Mouse (Mus musculus): ENCODE results near the gene Ulk4. TPM values are rescaled to one million over a fixed set of nuclear protein-coding genes. Genes with fewer than 3 reads are reported as not detected.

Gene Ulk4
- polyA plus RNA-seq, 1 experiment = 4.6 TPM

GRCm38 (mm10) chr9:121091016-121091735 lies 185.8 kb downstream of the Ulk4 start:
- H3K4me3 ChIP-seq (ENCODE audit: insufficient read depth, low read length) = no peak overlapping the region
- H3K27ac ChIP-seq (ENCODE audit: insufficient read depth, low read length) = no peak overlapping the region
- H3K4me1 ChIP-seq (ENCODE audit: control insufficient read depth, insufficient read depth, low read length) = no peaks in the 10 kb centered on the region
- TF ChIP-seq POLR2A (IDR thresholded peaks at IDR 0.05; ENCODE audit: low read depth, low read length) = no peak

GRCm38 (mm10) chr9:121087661-121088060 lies 189.3 kb downstream of the Ulk4 start:
- Histone ChIP-seq H3K27ac (ENCODE audit: insufficient read depth, low read length) (no peak overlapping the region), H3K4me3 (ENCODE audit: insufficient read depth, low read length) (no peak overlapping the region), H3K4me1 (ENCODE audit: control insufficient read depth, insufficient read depth, low read length) (no peaks in the 10 kb centered on the region)
- TF ChIP-seq POLR2A (IDR thresholded peaks at IDR 0.05; ENCODE audit: low read depth, low read length) (no peak), CTCF (IDR thresholded peaks at IDR 0.05; ENCODE audit: borderline replicate concordance, insufficient read depth, low read length) (no peak)

GRCm38 (mm10) chr9:121084191-121084590 lies 192.8 kb downstream of the Ulk4 start:
- H3K27ac ChIP-seq (ENCODE audit: insufficient read depth, low read length) = no peak overlapping the region
- no peak for TF ChIP-seq POLR2A (IDR thresholded peaks at IDR 0.05; ENCODE audit: low read depth, low read length)
- TF ChIP-seq CTCF (IDR thresholded peaks at IDR 0.05; ENCODE audit: borderline replicate concordance, insufficient read depth, low read length) = no peak
- no peaks in the 10 kb centered on the region for H3K4me1 ChIP-seq (ENCODE audit: control insufficient read depth, insufficient read depth, low read length)
- H3K4me3 ChIP-seq (ENCODE audit: insufficient read depth, low read length) = no peak overlapping the region

GRCm38 (mm10) chr9:121080834-121081233 lies 196.2 kb downstream of the Ulk4 start:
- Histone ChIP-seq H3K4me1 (ENCODE audit: control insufficient read depth, insufficient read depth, low read length) (no peaks in the 10 kb centered on the region), H3K27ac (ENCODE audit: insufficient read depth, low read length) (no peak overlapping the region), H3K4me3 (ENCODE audit: insufficient read depth, low read length) (no peak overlapping the region)
- TF ChIP-seq CTCF (IDR thresholded peaks at IDR 0.05; ENCODE audit: borderline replicate concordance, insufficient read depth, low read length) (no peak), POLR2A (IDR thresholded peaks at IDR 0.05; ENCODE audit: low read depth, low read length) (no peak)

GRCm38 (mm10) chr9:121080413-121080812 lies 196.6 kb downstream of the Ulk4 start:
- H3K4me1 ChIP-seq (ENCODE audit: control insufficient read depth, insufficient read depth, low read length) = no peaks in the 10 kb centered on the region
- H3K27ac ChIP-seq (ENCODE audit: insufficient read depth, low read length) = no peak overlapping the region
- TF ChIP-seq CTCF (IDR thresholded peaks at IDR 0.05; ENCODE audit: borderline replicate concordance, insufficient read depth, low read length) (no peak), POLR2A (IDR thresholded peaks at IDR 0.05; ENCODE audit: low read depth, low read length) (no peak)
- H3K4me3 ChIP-seq (ENCODE audit: insufficient read depth, low read length) = no peak overlapping the region

- Histone ChIP-seq H3K4me3 (ENCODE audit: insufficient read depth, low read length) (no peak overlapping the region), H3K27ac (ENCODE audit: insufficient read depth, low read length) (no peak overlapping the region), H3K4me1 (ENCODE audit: control insufficient read depth, insufficient read depth, low read length) (no peaks in the 10 kb centered on the region)
- TF ChIP-seq POLR2A (IDR thresholded peaks at IDR 0.05; ENCODE audit: low read depth, low read length) (no peak), CTCF (IDR thresholded peaks at IDR 0.05; ENCODE audit: borderline replicate concordance, insufficient read depth, low read length) (no peak)
These were observed 197.5 kb downstream of the Ulk4 start for GRCm38 (mm10) chr9:121079388-121080088.

GRCm38 (mm10) chr9:121076291-121076690 lies 200.7 kb downstream of the Ulk4 start:
- TF ChIP-seq CTCF (IDR thresholded peaks at IDR 0.05; ENCODE audit: borderline replicate concordance, insufficient read depth, low read length) = no peak

GRCm38 (mm10) chr9:121075246-121075645 lies 201.8 kb downstream of the Ulk4 start:
- no peak overlapping the region for H3K27ac ChIP-seq (ENCODE audit: insufficient read depth, low read length)
- TF ChIP-seq CTCF (IDR thresholded peaks at IDR 0.05; ENCODE audit: borderline replicate concordance, insufficient read depth, low read length) = no peak
- TF ChIP-seq POLR2A (IDR thresholded peaks at IDR 0.05; ENCODE audit: low read depth, low read length) = no peak
- no peaks in the 10 kb centered on the region for H3K4me1 ChIP-seq (ENCODE audit: control insufficient read depth, insufficient read depth, low read length)
- H3K4me3 ChIP-seq (ENCODE audit: insufficient read depth, low read length) = no peak overlapping the region

More at GRCm38 (mm10) chr9:121076291-121076690, 200.7 kb downstream of the Ulk4 start:
- no peak overlapping the region for H3K4me3 ChIP-seq (ENCODE audit: insufficient read depth, low read length)
- no peak overlapping the region for H3K27ac ChIP-seq (ENCODE audit: insufficient read depth, low read length)
- H3K4me1 ChIP-seq (ENCODE audit: control insufficient read depth, insufficient read depth, low read length) = no peaks in the 10 kb centered on the region

- Histone ChIP-seq H3K4me1 (ENCODE audit: control insufficient read depth, insufficient read depth, low read length) (no peaks in the 10 kb centered on the region), H3K4me3 (ENCODE audit: insufficient read depth, low read length) (no peak overlapping the region)
- TF ChIP-seq POLR2A (IDR thresholded peaks at IDR 0.05; ENCODE audit: low read depth, low read length) = no peak
These were observed 202.3 kb downstream of the Ulk4 start for GRCm38 (mm10) chr9:121074726-121075125.

GRCm38 (mm10) chr9:121072127-121072757 lies 204.8 kb downstream of the Ulk4 start:
- H3K4me1 ChIP-seq (ENCODE audit: control insufficient read depth, insufficient read depth, low read length) = no peaks in the 10 kb centered on the region
- TF ChIP-seq CTCF (IDR thresholded peaks at IDR 0.05; ENCODE audit: borderline replicate concordance, insufficient read depth, low read length) = no peak
- TF ChIP-seq POLR2A (IDR thresholded peaks at IDR 0.05; ENCODE audit: low read depth, low read length) = no peak
- no peak overlapping the region for H3K4me3 ChIP-seq (ENCODE audit: insufficient read depth, low read length)
- H3K27ac ChIP-seq (ENCODE audit: insufficient read depth, low read length) = no peak overlapping the region

More at GRCm38 (mm10) chr9:121074726-121075125, 202.3 kb downstream of the Ulk4 start:
- no peak overlapping the region for H3K27ac ChIP-seq (ENCODE audit: insufficient read depth, low read length)
